Mouse (Mus musculus) adrenal gland, postnatal 25 days (tissue): ENCODE measurements around the gene Crtam. TPM values are rescaled to one million over a fixed set of nuclear protein-coding genes. Genes with fewer than 3 reads are reported as not detected.
A peak's percentile ranks its signal among the peaks of the same experiment; 100 is the strongest.

Source experiments
- DNase-seq: peaks from one replicate; pipeline ENCODE4 v3.0.0; 2021; ENCODE audit warnings: mixed read lengths
- total RNA-seq: library from RNA; stranded (reverse); gene quantifications from 2 replicates; pipeline ENCODE4 v1.2.3, GENCODE M21; 2021

The Crtam gene
- total RNA-seq, 1 experiment from 2014 or later: 0.15 TPM

DNA sequence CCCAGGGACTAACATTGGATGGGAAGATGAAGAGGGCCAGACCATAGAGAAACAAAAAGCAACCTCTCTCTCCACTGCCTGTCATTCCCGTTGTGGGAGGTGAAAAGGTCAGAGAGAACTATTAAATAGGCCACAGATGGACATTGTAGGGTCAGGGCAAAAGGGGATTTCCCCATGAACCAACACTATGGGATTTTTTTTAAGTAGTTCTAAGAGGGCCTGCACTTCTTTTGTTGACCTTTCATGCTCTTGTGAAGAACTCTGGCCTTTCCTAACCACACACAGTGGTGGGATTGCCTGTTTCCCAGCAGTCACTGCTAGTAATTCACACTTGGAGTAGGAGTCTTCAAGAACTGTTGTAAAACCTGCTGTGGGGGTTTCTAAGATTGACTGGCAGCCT is 3.4 kb upstream of the Crtam start:
- DNase-seq: no peak

DNA sequence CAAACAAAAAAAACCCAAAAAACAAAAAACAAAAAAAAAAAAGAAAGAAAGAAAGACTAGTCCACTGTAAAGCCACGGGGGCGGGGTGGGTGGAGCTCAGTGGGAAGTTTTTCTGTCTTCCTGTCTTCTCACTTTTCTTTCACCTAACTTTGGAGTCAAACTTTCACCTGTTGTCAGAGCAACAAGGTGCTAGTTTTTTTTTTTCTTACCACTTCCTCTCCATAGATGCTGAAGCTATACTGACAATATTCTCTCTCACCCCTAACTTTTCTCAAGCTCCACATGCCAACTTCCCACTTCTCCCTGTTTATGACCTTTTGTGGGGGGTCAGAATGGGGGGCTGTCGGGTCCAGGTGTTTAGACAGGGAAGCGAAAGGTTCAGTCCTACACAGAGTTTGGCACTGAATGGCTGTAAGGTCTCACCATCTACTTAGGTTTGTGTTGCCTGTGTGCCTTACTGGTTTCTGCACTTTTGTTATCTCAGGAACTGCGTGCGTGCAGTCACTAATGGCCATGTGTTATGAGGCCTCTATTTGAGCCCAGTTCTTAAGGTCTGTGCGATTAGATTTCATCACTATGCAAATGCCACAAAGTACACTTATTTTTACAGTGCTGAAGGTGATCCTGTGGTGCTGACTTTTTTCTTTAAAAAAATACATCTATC is 7.2 kb downstream of the Crtam start:
- DNase-seq: no peak

DNA sequence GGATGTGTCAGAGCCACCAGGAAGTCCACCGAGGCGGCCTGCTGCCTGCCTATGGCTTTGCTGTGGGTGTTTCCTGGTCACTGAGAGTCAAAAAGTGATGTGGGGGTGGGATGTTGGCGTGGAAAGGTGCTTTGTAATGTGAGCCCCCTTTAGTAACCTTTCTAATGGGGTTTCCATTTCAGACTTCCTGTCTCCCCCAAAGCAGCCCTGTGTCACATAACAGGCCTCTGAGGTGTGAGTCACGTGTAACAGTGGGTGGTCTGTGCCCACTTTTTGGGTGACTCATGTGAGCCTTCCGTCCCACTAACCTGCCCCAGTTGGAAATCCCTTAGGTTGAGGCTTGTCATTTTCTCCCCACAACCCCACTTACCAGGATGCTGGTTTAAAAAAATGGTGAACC is 10.4 kb downstream of the Crtam start:
- no peak for DNase-seq

DNA sequence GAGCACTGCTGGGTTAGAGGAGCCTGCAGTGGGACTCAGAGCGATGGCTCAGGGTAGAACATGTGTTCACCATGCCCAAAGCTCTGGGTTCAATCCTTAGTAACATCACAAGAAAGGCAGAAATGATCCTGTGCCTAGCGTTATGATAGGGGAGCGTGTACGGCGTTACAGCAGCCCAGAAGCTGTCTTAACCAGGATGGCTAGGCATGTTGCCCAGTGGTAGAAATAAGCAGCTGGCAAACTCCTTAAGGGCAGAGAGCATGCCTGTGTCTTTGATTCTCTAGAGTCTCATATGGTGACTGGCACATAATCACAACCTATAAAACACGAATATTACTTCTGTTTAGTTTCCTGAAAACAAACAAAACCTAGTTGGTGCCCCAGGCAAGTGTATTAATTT is 12.9 kb downstream of the Crtam start:
- no peak for DNase-seq

DNA sequence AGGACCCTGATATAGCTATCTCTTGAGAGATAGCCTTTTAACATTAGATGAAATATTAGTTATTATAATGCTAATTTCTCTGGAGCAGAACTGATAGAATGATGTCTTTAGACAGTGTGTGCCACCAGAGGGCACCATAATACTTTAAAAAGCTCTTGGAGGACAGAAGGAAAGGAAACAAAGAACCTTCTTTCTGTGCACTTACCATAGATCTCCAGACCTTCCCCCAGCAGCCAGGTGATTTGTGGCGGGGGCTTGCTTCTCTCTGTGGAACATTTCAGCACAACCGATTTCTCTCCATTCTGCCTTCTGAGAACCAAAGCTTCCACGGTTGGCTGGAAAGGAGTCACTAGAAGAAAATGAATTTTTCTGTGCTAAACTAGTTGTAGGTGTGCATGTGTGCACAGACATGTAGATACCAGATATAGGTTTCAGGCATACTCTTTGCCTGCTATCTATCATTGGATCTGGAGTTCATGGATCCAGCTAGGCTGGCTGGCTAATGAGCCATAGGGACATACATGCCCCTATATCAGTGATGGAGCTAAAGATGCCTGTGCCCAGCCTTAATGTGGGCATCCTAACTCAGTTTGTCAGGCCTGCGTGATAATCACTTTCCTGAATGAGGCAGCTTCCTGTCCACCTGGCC is 14.4 kb downstream of the Crtam start:
- peak; percentile 22 for DNase-seq

DNA sequence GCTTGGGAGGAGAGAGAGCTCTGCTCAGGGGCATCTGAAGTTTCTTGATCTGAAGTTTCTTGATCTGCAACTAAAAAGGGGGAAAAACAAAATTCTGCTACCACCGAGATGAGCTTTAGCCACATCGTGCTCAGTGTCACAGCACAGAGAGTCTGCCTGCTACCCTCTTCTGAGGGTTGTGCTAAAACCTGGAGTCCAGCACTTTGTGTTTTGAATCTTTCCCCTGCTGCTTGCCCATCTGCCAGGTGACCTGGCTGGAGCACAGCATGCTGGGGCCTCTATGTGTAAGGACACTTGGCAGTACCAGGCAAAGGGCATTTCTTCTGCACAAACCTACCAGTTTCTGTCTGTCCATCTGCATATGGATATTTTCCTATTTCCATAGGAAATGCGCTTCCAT is 20.1 kb downstream of the Crtam start:
- DNase-seq: no peak

DNA sequence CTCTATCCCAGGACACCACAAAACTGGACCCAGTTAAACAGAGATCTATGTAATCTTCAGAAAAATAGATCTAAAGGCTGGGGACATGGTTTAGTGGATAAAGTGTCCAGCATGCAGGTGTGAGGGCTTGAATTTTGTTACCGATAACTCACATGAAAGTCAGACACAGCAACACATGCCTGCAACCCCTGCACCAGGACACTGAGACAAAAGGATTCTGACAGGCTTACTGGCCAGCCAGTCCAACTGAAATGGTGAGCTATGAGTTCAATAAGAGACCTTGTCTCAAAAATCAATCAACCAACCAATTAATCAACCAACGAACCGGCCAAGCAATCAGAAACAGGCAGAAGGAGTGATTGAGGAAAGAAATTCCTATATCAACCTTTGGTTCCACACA is 20.7 kb downstream of the Crtam start:
- no peak for DNase-seq

DNA sequence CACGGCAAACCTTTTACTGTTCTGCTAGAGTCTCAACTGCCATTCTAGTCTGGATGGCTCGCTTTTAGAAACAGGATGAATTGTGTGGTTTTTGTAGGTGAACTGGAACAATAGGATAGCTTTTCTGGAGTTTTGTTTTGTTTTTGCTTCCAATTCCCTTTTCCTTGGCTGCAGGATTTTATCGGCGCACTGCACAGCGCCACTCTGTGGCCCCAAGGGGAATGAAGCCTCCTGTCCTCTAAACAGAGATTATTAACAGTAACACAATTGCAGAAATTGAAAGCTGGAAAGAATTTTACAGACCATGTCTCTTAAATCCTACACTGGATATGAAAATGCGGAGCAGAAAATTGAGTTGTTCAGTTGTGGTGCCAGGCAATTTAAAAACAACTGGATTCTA is 21.9 kb downstream of the Crtam start:
- DNase-seq: no peak

DNA sequence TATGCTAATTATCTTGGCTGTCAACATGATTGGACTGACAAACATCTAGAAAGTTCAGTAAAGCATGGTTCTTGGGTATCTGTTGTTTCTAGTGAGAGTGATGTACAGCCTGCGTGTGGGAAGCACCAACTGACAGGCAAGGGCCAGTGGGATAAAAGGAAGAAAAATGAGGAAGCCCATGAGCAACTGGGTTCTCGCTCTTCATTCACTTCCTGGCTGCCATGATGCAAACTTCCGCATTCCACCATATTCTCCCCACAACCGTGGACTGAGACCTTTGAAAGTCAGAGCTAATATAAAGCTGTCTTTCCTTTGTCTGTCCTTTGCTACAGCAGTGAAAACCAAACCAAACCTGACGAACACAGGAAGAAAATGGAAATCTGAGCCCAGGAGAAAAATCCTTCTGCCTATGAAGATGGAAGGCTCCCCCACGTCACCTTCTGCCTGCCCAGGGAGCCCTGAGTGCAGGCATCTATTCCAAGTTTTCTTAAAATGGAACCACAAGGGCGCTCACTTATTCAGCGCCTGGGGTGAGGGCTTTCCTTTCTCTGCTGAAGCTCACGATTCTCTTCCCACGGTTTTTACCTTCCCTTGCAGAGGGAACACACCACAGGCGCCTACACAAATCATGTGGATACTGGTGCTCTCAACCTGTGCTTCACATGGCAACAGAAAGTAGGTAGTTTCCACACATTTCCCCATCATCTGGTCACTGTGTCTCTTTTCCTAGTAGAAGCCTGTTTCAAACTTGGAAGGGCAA is 30.2 kb downstream of the Crtam start:
- DNase-seq: no peak

DNA sequence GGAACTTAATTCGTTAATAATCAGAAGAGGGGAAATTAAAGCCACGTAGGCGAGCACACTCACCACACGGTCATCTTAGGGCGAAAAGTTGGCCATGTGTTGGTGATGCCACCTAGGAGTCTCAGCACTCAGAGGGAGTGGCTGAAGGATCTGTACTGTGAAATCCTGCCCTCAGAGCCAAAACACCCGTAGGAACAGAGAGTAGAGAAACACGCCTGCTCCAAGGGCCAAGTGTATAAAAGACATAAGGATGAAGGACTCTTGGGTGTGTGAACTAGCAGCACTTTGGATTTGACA is 40.1 kb downstream of the Crtam start:
- DNase-seq: no peak

DNA sequence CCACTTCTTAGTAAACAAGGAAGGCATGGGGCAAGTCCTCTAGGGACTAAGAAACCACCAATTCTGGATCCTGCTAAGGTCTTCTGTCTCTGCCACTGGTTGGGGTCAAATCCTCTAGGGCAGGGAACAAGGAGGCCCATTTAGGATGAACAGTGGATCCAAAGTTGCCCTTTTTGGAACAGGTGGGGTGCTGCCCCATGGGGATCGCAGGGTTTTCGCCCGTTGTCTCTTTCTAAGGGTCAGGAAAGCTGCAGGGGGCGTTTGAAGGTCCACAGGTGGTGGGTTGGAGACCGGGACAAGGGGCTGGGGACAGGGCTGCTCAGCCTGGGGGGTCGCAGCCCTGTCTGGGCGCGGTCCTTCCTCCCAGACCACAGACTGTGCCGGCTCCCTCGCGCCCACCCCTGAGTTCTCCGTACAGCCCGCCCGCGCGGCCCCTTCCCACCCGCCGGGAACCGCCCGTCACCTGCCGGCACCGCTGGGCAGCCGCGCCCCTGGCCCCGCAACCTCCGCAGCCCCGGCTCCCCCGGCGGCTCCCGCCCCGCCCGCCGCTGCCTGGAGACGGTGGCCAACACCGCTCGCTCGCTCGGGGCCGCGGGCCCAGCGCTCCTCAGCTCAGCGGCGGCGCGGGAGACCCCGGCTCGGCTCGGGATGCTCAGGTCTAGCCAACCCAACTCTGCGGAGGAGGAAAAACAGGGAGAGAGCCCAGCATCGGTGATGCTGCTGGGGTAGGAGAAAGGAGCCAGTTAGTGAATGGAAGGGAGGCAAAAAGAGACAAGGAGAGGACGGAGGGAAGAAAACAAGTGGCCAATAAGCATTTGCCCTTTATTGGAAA is 40.6 kb downstream of the Crtam start, which contains the start of gene Jhy:
TSS of gene Jhy (minus strand) at position 533 of the 832 bp plus-strand sequence.
- DNase-seq: no peak

DNA sequence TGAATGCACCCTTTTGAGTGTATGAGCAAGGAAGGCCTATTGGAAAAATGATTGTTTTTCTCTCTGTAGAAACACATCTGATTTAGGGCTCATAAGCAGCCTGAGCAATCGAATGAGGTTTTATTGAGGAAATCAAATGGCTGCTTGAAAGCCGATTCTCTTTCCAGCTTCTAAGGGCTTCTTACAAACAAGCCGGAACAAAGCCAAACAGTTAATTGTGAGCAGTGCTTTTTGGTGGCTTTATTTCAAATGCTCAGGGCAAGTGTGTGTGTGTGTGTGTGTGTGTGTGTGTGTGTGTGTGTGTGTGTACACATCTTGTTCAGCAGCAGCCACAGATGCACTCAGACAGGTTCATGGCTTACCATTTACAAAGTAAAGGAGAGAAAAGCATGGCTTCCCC is 43.0 kb downstream of the Crtam start:
- no peak for DNase-seq

DNA sequence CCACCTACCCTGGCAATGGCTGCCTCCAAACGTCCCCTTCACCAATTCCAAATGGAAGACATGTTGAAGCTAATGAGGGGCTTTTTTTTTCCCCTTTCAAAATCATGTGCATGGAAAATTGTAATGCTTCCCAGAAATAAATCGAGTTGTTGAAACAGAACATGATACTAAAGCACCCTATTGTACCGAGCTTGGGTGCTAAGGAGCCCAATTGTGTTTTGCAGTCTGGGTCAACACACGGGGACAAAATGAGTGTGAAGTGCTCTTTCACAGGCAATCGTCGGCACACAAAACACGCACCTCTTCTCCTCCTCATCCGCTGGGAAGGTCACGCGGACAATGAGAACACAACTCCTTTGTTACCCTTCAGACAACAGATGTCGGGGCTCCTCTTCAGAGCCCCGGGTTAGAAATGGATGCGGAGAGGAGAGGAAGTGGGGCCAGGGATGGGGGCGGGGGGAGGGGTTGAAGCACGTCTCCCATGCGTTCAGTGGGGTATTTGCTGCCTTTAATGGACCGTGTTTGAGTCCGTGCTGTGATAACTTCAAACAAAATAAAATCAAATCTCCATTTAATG is 55.3 kb downstream of the Crtam start:
- no peak for DNase-seq

DNA sequence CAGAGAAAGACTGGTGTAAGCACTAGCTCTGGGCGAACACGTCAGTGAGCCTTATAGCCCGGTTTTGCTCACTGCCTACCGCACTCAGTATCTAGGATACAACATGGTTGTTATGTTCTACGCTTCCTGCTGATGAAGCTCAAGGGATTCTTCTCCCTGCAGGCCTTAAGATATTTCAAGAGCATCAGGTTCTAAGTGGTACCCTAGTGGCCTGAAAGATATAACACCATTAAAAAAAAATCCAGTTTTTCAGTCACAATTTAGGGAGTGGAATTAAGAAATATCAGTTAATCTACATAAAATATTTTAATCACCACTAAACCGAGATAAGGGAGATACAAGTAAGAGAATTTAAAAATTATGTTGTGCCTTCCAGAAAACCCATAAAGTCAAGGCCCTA is 56.0 kb downstream of the Crtam start:
- no peak for DNase-seq

DNA sequence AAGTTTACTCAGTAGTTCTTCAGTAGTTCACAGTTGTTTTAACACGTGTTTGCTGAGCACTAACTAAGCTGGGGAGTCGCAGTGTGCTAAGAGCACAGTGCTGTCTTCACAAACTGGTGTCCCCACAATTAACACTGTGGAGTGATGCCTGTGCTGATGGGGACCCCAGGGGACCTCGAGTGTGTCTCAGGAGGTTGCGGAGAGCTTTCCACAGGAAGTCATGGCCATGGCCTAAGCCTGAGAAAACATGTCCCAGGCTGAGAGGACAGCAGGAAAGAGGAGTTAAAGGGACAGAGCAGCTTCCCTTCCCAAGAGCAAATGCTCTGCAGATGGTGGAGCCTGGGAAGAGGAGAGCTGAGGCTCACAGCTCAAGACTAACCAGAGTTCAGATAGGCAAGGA is 57.3 kb downstream of the Crtam start:
- DNase-seq: no peak

DNA sequence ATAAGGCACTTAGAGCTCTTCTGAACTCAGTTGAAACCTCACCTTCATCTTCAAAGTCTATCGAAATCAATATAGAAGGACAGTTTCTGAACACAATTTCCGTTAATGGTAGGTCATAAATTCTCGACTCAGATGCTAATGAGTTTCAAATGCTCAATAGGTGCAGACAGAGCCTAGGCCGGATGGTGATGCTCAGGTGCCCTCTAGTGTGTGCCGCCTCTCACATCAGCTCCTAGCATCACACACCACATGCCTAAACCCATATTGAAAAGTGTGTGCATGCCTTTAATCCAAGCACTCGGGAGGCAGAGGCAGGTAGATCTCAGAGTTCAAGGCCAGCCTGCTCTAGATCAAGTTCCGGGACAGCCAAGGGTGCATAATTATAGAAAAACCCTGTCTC is 67.0 kb downstream of the Crtam start:
- DNase-seq: no peak

DNA sequence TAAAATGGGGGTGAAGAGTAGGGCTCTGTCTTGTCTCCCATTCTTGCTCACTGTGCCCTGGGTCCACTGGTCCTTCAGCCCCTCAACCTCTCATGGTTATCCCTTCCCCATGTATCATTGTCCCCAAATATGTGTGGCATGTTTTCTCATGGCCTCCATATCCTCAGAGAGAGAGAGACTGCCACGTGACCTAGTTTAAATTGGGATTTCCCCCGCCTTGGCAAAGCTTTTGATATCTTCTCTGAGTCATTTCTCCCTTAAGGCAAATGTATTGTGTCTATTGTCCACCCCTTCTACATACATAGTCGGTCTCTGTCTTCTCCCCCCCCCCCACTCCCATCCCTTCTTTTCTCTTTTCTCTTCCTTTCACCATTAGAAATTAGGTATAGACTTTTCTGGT is 71.1 kb downstream of the Crtam start:
- no peak for DNase-seq

DNA sequence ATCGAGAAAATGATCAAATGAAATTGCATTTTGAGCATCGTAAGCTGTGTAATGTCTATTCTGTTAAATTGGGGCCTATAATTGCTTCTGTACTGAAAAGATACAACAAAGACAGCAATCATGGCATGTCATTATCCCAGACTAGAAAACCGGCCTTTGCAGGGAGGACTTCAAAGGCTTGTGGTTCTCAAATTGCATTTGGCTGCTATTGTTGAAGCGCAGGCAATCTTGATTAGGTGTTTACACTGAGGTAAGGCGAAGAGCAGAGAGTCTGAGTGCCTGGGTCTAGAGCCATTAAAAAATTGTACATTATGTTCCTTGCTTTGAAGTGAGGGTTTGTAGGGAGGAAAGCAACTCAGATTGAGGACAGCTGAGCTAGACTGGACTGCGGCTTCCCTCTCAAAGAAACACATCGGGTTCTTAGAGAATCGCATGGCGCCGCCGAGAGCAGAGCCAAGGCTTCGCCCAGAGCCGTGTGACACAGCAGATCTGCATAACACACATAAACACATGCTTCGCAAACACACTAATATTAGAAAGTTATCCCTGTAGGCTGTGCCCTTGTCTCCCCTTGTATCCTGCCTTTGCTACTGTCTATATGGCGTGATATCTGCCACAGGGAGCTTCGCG is 77.0 kb downstream of the Crtam start:
- DNase-seq: no peak
